Mouse (Mus musculus): ENCODE measurements around the gene Pus7. TPM values are rescaled to one million over a fixed set of nuclear protein-coding genes. Genes with fewer than 3 reads are reported as not detected.
"Not testable (repeated sequence)": the region's sequence is repeated elsewhere in the genome, so short reads cannot be mapped to it uniquely, and the experiment has no call there.

Gene Pus7
- polyA plus RNA-seq, 1 experiment from 2014 or later = 34.8 TPM

DNA sequence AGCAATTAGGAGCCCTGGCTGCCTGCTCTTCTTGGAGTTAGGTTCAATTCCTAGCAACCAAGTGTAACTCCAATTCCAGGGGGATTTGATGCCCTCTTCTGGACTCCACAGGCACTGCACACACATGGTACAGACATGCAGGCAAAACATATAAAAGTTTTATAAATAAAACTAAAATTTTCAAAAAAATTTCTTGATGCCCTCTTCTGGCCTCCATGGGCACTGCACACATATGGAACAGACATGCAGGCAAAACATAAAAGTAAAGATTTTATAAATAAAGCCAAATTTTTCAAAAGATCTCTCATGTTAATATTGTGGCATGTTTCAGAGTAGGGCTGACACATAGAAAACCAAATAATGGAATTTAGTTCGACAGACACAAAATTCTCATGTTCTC is 73.8 kb downstream of the Pus7 start:
- Histone ChIP-seq H3K9ac (no peak overlapping the region), H3K36me3 (peaks cover 48% of the 10 kb centered on the region), H3K27me3 (no peaks in the 10 kb centered on the region), H3K27ac (no peak overlapping the region), H3K9me3 (peaks cover 45% of the 10 kb centered on the region), H3K4me1 (no peaks in the 10 kb centered on the region), H3K4me2 (replicated peaks) (no peak overlapping the region), H3K4me3 (no peak overlapping the region)
- no peak for ATAC-seq (ENCODE audit: insufficient number of reproducible peaks, insufficient read depth, low FRiP score, low TSS enrichment)
- 100% methylated on average over 1 of the region's 1 CpGs for WGBS

GRCm38 (mm10) chr5:23706601-23707597 is 76.6 kb downstream of the Pus7 start:
- H3K4me2 ChIP-seq (replicated peaks); H3K27ac ChIP-seq; H3K4me3 ChIP-seq; H3K4me1 ChIP-seq; H3K9ac ChIP-seq; ATAC-seq (ENCODE audit: insufficient number of reproducible peaks, insufficient read depth, low FRiP score, low TSS enrichment); H3K27me3 ChIP-seq: not testable (repeated sequence)
- H3K36me3 ChIP-seq = peaks cover 73% of the 10 kb centered on the region
- WGBS = 98% methylated on average over 31 of the region's 34 CpGs
- peaks cover 65% of the 10 kb centered on the region for H3K9me3 ChIP-seq

DNA sequence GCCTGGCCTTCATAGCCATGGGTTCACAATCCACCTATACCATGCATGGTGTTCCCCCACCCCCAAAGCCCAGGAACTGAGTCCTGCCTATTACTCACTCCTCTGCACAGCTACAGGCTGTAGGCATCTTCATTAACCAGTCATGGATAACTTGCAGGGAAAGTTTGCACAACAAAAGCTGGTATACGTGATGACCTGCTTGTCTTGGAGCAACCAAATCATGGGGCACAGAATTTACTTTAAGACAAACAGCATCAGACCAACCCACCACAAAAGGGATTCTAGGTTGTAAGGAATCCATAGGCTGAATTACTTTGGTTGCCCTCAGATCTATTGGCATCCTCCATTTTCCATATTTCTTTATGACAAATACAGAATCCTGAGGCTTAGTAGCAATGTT is 86.1 kb downstream of the Pus7 start:
- Histone ChIP-seq H3K27me3 (no peaks in the 10 kb centered on the region), H3K4me2 (replicated peaks) (no peak overlapping the region), H3K4me1 (no peaks in the 10 kb centered on the region), H3K4me3 (no peak overlapping the region), H3K9ac (no peak overlapping the region), H3K27ac (no peak overlapping the region), H3K36me3 (peaks cover 34% of the 10 kb centered on the region), H3K9me3 (peaks cover 31% of the 10 kb centered on the region)
- WGBS = 91% methylated on average over 1 of the region's 1 CpGs
- ATAC-seq (ENCODE audit: insufficient number of reproducible peaks, insufficient read depth, low FRiP score, low TSS enrichment) = no peak

Other genes with a start within 250 kb of the Pus7 start
- gene Srpk2, start 99.1 kb downstream of the Pus7 start, polyA plus RNA-seq (2016; fragmentation: Nextera tagmentation; extraction: Ambion mirVana) = 59.1 and 62.1 TPM in 2 replicates
- gene Rint1, start 4.0 kb upstream of the Pus7 start, polyA plus RNA-seq (2016; fragmentation: Nextera tagmentation; extraction: Ambion mirVana) = 49.9 and 52.7 TPM in 2 replicates
- gene Tomm7, start 60.5 kb upstream of the Pus7 start, polyA plus RNA-seq (2016; fragmentation: Nextera tagmentation; extraction: Ambion mirVana) = 111 and 118 TPM in 2 replicates
- 39.4 and 43.2 TPM in 2 replicates for gene Fam126a, start 247.0 kb upstream of the Pus7 start, polyA plus RNA-seq (2016; fragmentation: Nextera tagmentation; extraction: Ambion mirVana)

Measured in embryonic facial prominence, embryonic 12.5 days (tissue).